Mouse (Mus musculus): ENCODE measurements around the gene Dgke. TPM values are rescaled to one million over a fixed set of nuclear protein-coding genes. Genes with fewer than 3 reads are reported as not detected.
"Not testable (repeated sequence)": the region's sequence is repeated elsewhere in the genome, so short reads cannot be mapped to it uniquely, and the experiment has no call there.

The Dgke gene
- polyA plus RNA-seq, 1 experiment, result 23.1 TPM

GRCm38 (mm10) chr11:89088754-89089153 lies 22.1 kb upstream of the Dgke start:
- TF ChIP-seq CTCF (IDR thresholded peaks at IDR 0.05; ENCODE audit: borderline replicate concordance, extremely low read depth, insufficient read depth, insufficient read length) (no peak), POLR2A (IDR thresholded peaks at IDR 0.05; ENCODE audit: borderline replicate concordance, extremely low read depth, insufficient read depth, insufficient read length, poor library complexity, severe bottlenecking) (no peak)
- no peak for DNase-seq (ENCODE audit: low read depth)

- no peak for DNase-seq (ENCODE audit: low read depth)
Observed at GRCm38 (mm10) chr11:89086208-89086809, 19.7 kb upstream of the Dgke start.

GRCm38 (mm10) chr11:89084601-89085000 lies 18.0 kb upstream of the Dgke start:
- peak; percentile 69 for DNase-seq (ENCODE audit: low read depth)
- TF ChIP-seq POLR2A (IDR thresholded peaks at IDR 0.05; ENCODE audit: borderline replicate concordance, extremely low read depth, insufficient read depth, insufficient read length, poor library complexity, severe bottlenecking) (no peak), CTCF (IDR thresholded peaks at IDR 0.05; ENCODE audit: borderline replicate concordance, extremely low read depth, insufficient read depth, insufficient read length) (peak; percentile 56; the same call in 1 of the 2 replicates)

More at GRCm38 (mm10) chr11:89086208-89086809, 19.7 kb upstream of the Dgke start:
- TF ChIP-seq POLR2A (IDR thresholded peaks at IDR 0.05; ENCODE audit: borderline replicate concordance, extremely low read depth, insufficient read depth, insufficient read length, poor library complexity, severe bottlenecking) (no peak), CTCF (IDR thresholded peaks at IDR 0.05; ENCODE audit: borderline replicate concordance, extremely low read depth, insufficient read depth, insufficient read length) (no peak)

- not testable (repeated sequence) for DNase-seq (ENCODE audit: low read depth)
Observed at GRCm38 (mm10) chr11:89082691-89083090, 16.0 kb upstream of the Dgke start.

- not testable (repeated sequence) for DNase-seq (ENCODE audit: low read depth)
Observed at GRCm38 (mm10) chr11:89081906-89082305, 15.3 kb upstream of the Dgke start.

- no peak for TF ChIP-seq CTCF (IDR thresholded peaks at IDR 0.05; ENCODE audit: borderline replicate concordance, extremely low read depth, insufficient read depth, insufficient read length)
- no peak for TF ChIP-seq POLR2A (IDR thresholded peaks at IDR 0.05; ENCODE audit: borderline replicate concordance, extremely low read depth, insufficient read depth, insufficient read length, poor library complexity, severe bottlenecking)
- DNase-seq (ENCODE audit: low read depth), result peak; percentile 26
Observed at GRCm38 (mm10) chr11:89078996-89079680, 12.5 kb upstream of the Dgke start.

- no peak for TF ChIP-seq POLR2A (IDR thresholded peaks at IDR 0.05; ENCODE audit: borderline replicate concordance, extremely low read depth, insufficient read depth, insufficient read length, poor library complexity, severe bottlenecking)
- no peak for TF ChIP-seq CTCF (IDR thresholded peaks at IDR 0.05; ENCODE audit: borderline replicate concordance, extremely low read depth, insufficient read depth, insufficient read length)
- DNase-seq (ENCODE audit: low read depth), result no peak
Observed at GRCm38 (mm10) chr11:89078305-89078704, 11.7 kb upstream of the Dgke start.

- no peak for DNase-seq (ENCODE audit: low read depth)
- TF ChIP-seq POLR2A (IDR thresholded peaks at IDR 0.05; ENCODE audit: borderline replicate concordance, extremely low read depth, insufficient read depth, insufficient read length, poor library complexity, severe bottlenecking), result no peak
- TF ChIP-seq CTCF (IDR thresholded peaks at IDR 0.05; ENCODE audit: borderline replicate concordance, extremely low read depth, insufficient read depth, insufficient read length), result no peak
Observed at GRCm38 (mm10) chr11:89077601-89078000, 11.0 kb upstream of the Dgke start.

- DNase-seq (ENCODE audit: low read depth), result no peak
- TF ChIP-seq CTCF (IDR thresholded peaks at IDR 0.05; ENCODE audit: borderline replicate concordance, extremely low read depth, insufficient read depth, insufficient read length) (no peak), POLR2A (IDR thresholded peaks at IDR 0.05; ENCODE audit: borderline replicate concordance, extremely low read depth, insufficient read depth, insufficient read length, poor library complexity, severe bottlenecking) (no peak)
Observed at GRCm38 (mm10) chr11:89076370-89076821, 9.7 kb upstream of the Dgke start.

- DNase-seq (ENCODE audit: low read depth), result no peak
- TF ChIP-seq POLR2A (IDR thresholded peaks at IDR 0.05; ENCODE audit: borderline replicate concordance, extremely low read depth, insufficient read depth, insufficient read length, poor library complexity, severe bottlenecking) (no peak), CTCF (IDR thresholded peaks at IDR 0.05; ENCODE audit: borderline replicate concordance, extremely low read depth, insufficient read depth, insufficient read length) (no peak)
Observed at GRCm38 (mm10) chr11:89074783-89075413, 8.2 kb upstream of the Dgke start.

- DNase-seq (ENCODE audit: low read depth), result no peak
- no peak for TF ChIP-seq POLR2A (IDR thresholded peaks at IDR 0.05; ENCODE audit: borderline replicate concordance, extremely low read depth, insufficient read depth, insufficient read length, poor library complexity, severe bottlenecking)
- no peak for TF ChIP-seq CTCF (IDR thresholded peaks at IDR 0.05; ENCODE audit: borderline replicate concordance, extremely low read depth, insufficient read depth, insufficient read length)
Observed at GRCm38 (mm10) chr11:89073541-89073940, 6.9 kb upstream of the Dgke start, which contains the start of gene Gm525. TSS of gene Gm525 (plus strand) at chr11:89073841.

- TF ChIP-seq CTCF (IDR thresholded peaks at IDR 0.05; ENCODE audit: borderline replicate concordance, extremely low read depth, insufficient read depth, insufficient read length) (no peak), POLR2A (IDR thresholded peaks at IDR 0.05; ENCODE audit: borderline replicate concordance, extremely low read depth, insufficient read depth, insufficient read length, poor library complexity, severe bottlenecking) (no peak)
- DNase-seq (ENCODE audit: low read depth), result no peak
Observed at GRCm38 (mm10) chr11:89071522-89071921, 4.9 kb upstream of the Dgke start.
